Mouse (Mus musculus): Measurements from ENCODE around the gene Slc2a3.
"Not testable (repeated sequence)": the region's sequence is repeated elsewhere in the genome, so short reads cannot be mapped to it uniquely, and the experiment has no call there.

The Slc2a3 gene

DNA sequence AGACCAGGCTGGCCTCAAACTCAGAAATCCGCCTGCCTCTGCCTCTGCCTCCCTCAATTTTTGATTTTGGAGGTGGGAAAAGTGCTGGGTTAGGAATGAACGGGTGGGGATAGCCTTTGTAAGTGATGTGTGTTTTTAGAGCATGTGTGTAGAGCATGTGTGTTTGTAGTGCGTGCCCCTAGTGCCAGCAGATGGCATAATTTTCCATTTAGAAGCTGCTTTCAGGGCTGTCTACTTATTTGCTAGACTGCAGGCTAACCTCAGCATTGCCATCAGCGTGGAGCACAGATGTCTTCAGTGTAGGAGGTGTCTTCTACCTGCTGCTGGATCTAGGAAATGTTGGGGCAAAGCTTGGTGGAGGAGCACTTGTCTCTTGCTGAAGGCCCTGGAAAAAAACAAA, 92.6 kb downstream of the Slc2a3 start:
- no peak for DNase-seq (ENCODE audit: low read depth)

DNA sequence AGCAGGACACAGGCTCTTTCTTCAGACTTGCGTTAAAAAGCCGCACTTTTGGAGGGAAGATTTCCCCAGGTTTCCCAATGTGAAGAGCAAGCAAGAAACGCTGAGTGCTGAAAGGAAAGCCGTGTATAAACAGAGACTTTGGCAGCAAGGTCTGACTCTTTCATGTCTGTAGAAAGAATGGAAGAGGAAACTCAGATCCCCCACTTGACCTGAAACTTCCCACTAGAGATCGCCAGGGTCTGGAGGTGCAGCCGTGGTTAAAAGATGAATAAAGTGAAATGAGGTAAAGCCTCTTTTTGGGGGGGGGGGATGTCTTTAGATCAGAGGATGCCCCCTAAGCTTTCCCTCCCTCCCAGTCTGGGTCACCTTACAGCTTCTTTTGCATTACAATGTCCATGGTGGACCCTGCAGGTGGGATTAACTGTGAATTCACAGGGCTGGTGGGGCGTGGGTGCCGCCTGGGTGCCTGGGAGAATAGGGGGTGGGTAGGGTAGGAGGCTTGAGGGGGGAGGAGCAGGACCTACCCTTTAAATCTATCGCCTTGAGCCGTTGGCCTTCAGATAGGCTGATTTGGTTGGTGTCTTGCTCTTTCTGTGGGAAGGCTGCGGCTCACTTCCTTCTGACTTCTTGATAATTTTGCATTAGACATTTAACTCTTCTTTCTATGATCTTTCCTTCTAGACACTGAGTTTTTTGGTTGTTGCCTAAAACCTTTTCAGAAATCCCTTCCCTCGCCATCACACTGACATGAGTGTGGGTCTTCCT, 94.2 kb downstream of the Slc2a3 start, which contains the start of gene Nanog:
Nanog (plus strand) TSS at position 454 of the 765 bp plus-strand sequence.
- no peak for DNase-seq (ENCODE audit: low read depth)

DNA sequence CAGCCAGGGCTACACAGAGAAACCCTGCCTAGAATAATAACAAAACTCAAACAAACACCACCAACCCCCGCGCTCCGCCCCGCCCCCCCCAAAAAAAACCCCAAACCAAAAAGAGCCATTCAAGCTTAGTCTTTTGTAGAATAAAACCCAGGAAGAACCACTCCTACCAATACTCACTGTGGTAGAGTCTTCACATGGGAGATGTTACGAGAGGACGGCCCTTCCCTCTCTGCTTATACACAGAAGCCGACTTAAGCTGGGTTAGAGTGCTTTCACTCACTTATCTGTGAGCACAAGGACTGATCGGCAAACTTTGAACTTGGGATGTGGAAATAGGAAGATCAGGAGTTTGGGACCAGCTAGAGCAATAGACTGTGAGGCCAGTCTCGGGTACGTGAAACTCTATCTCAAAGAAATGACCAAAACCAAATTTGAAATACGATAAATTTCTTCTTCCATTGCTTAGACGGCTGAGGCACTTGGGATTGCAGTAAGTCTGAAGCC, 95.1 kb downstream of the Slc2a3 start:
- DNase-seq (ENCODE audit: low read depth): no peak

GRCm38 (mm10) chr6:122703706-122704105, 97.7 kb downstream of the Slc2a3 start:
- DNase-seq (ENCODE audit: low read depth): no peak

DNA sequence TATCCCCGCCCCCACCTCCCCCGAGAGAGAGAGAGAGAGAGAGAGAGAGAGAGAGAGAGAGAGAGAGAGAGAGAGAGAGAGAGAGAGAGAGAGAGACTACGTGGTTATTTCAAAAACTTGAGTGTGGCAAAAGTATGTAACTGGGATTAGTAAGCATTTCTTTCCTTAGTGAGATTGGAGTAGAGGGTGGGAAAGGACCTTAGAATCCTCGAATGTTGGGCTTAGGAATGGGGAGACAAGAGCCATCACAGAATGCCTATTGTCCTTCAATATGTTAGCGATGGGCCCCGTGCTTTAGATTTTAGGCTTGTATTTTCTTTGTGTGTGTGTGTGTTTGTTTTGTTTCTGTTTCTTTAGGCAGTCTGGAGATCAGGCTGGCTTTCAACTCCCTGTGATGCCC, 98.2 kb downstream of the Slc2a3 start:
- DNase-seq (ENCODE audit: low read depth): no peak

- no peak for DNase-seq (ENCODE audit: low read depth)
Observed at GRCm38 (mm10) chr6:122702480-122703124, 98.8 kb downstream of the Slc2a3 start.

DNA sequence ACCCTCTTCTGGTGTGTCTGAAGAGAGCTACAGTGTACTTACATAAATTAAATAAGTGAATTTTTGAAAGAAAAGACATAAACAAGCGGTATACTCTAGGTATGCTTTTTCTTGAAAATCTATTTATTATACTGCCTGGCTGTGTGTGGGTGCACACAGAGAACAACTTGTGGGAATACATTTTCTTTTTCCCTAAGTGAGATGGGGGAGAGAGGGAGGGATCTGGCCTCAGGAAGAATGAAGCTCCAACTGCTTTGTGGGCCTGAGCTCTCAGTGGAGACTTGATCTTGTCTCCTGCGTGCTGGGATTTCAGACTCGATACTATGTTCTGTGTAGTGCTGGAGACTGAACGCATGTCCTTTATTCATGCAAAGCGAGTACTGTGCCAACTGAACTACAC, 99.6 kb downstream of the Slc2a3 start:
- no peak for DNase-seq (ENCODE audit: low read depth)

GRCm38 (mm10) chr6:122699628-122700027, 101.8 kb downstream of the Slc2a3 start:
- DNase-seq (ENCODE audit: low read depth): not testable (repeated sequence)

DNA sequence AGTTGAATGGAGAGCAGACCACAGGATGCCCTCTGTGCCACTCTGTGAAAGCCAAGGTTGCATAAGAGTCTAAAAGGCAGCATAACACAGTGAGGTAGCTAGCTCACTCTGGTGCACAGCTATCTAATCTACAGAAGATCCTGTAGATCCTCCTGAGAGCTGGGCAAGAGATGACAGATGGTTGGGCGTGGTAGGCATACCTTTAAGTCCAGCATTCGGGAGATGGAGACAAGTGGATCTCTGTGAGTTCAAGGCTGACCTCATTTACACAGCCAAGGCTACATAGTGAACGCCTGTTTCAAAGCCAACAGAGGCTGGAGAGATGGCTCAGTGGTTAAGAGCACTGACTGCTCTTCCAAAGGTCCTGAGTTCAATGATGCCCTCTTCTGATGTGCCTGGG, 106.0 kb downstream of the Slc2a3 start:
- DNase-seq (ENCODE audit: low read depth): no peak

DNA sequence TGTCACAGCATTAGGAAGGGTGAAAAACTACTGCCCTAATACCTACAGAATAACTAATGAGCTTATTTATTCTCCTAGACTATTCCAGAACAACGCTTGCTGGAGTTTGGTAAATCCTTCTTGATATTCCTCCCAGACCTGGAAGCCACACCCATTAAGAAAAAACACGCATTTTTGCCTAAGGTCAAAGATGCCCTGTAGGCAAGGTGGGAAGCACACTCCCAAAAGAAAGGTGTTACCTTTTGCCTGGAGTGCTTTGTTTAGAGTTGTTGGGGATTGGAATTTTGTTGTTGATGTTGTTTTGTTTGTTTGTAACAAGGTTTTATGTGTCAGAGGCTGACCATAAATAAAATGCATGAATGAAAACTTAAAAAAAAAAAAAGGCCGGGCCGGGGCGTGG, 111.4 kb downstream of the Slc2a3 start:
- no peak for DNase-seq (ENCODE audit: low read depth)

DNA sequence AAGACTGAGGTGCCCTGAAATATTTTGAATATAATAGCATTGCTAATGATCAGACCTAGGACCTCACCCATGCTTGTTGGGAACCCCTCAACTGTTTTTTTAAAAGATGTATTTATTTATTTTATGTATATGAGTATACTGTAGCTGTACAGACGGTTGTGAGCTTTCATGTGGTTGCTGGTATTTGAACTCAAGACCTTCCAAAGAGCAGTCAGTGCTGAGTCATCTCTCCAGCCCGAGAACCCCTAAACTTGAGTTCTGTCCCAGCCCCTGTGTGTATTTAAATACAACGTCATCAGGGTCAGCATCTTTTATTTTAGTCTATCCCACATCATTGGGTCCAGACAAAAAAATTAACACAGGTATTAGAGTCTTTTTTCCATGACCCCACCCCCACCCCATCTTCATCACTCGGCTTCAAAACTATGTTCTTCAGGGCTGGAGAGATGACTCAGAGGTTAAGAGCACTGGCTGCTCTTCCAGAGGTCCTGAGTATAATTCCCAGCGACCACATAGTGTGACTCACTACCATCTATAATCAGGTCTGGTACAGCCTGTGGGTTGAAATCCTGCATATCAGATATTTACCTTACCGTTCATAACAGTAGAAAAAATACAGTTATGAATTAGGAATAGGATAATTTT, 111.9 kb downstream of the Slc2a3 start:
- no peak for DNase-seq (ENCODE audit: low read depth)

GRCm38 (mm10) chr6:122686709-122687108, 114.7 kb downstream of the Slc2a3 start:
- DNase-seq (ENCODE audit: low read depth): no peak

GRCm38 (mm10) chr6:122682646-122683045, 118.8 kb downstream of the Slc2a3 start:
- DNase-seq (ENCODE audit: low read depth): no peak
